Mouse (Mus musculus) intestine, embryonic 16.5 days (tissue): ENCODE measurements around the gene Gimap4. TPM values are rescaled to one million over a fixed set of nuclear protein-coding genes. Genes with fewer than 3 reads are reported as not detected.

Source experiments
- ATAC-seq: fragments of 200-750 bp; cut with Nextera tagmentation; 2 replicates; pipeline ENCODE4 v1.8.0; 2017; ENCODE audit warnings: moderate TSS enrichment, moderate library complexity
- H3K27ac ChIP-seq: fragments of 300-500 bp; sonication (generic); 2 replicates; pipeline ENCODE4 v1.5.1; 2014; ENCODE audit warnings: mild to moderate bottlenecking, low read length
- H3K27me3 ChIP-seq: fragments of 300-500 bp; sonication (generic); replicated peaks from 2 replicates; pipeline ENCODE4 v1.6.1; 2014; ENCODE audit warnings: low read length, control low read depth, mixed read lengths; ENCODE audit not compliant: control insufficient read depth, insufficient read depth
- H3K36me3 ChIP-seq: fragments of 300-500 bp; sonication (generic); 2 replicates; pipeline ENCODE4 v1.6.1; 2014; ENCODE audit warnings: low read length, control low read depth; ENCODE audit not compliant: control insufficient read depth, insufficient read depth
- H3K4me1 ChIP-seq: fragments of 300-500 bp; sonication (generic); 2 replicates; pipeline ENCODE4 v1.6.1; 2014; ENCODE audit warnings: low read length, control low read depth, mixed read lengths; ENCODE audit not compliant: control insufficient read depth, insufficient read depth
- H3K4me2 ChIP-seq: fragments of 300-500 bp; sonication (generic); 2 replicates; pipeline ENCODE4 v1.6.1; 2014; ENCODE audit warnings: low read depth, low read length, control low read depth
- H3K4me3 ChIP-seq: fragments of 300-500 bp; sonication (generic); 2 replicates; pipeline ENCODE4 v1.5.1; 2014; ENCODE audit warnings: mild to moderate bottlenecking, low read length
- H3K9ac ChIP-seq: fragments of 300-500 bp; sonication (generic); 2 replicates; pipeline ENCODE4 v1.6.1; 2014; ENCODE audit warnings: low read depth, low read length
- H3K9me3 ChIP-seq: fragments of 300-500 bp; sonication (generic); 2 replicates; pipeline ENCODE4 v1.6.1; 2016; ENCODE audit warnings: low read length, control low read depth; ENCODE audit not compliant: control insufficient read depth
- WGBS: fragments of 180-500 bp; shearing (Covaris S2); extraction: QIAGEN DNeasy Blood & Tissue Kit; methylation state at CpG from one replicate; pipeline ENCODE4 v1.1.7; 2014; 5-methylcytosine and 5-hydroxymethylcytosine counted together
- polyA plus RNA-seq: library from polyadenylated mRNA; unstranded; fragments of >200 nt; fragmentation: Nextera tagmentation; extraction: Ambion mirVana; gene quantifications from 2 replicates; pipeline ENCODE4 v1.2.1, GENCODE M21; 2015

Gimap4 gene
- polyA plus RNA-seq, 1 experiment from 2014 or later, result 23.2 TPM

GRCm38 (mm10) chr6:48674291-48675058 lies 9.9 kb upstream of the Gimap4 start:
- H3K4me2 ChIP-seq, result no peak overlapping the region
- H3K9me3 ChIP-seq, result no peaks in the 10 kb centered on the region
- H3K27ac ChIP-seq, result no peak overlapping the region
- H3K9ac ChIP-seq, result no peak overlapping the region
- WGBS, result 85% methylated on average over 9 of the region's 9 CpGs
- no peak overlapping the region for H3K4me3 ChIP-seq
- H3K27me3 ChIP-seq, result no peaks in the 10 kb centered on the region
- H3K4me1 ChIP-seq, result peaks cover 3% of the 10 kb centered on the region; the same call in 1 of the 2 replicates
- no peaks in the 10 kb centered on the region for H3K36me3 ChIP-seq
- ATAC-seq, result 0 out of 2 replicates have a peak, but pooled peaks have one; percentile 21

- H3K9me3 ChIP-seq, result no peaks in the 10 kb centered on the region
- H3K4me3 ChIP-seq, result peak overlapping the region; percentile 47
- peaks cover 3% of the 10 kb centered on the region; the same call in 1 of the 2 replicates for H3K4me1 ChIP-seq
- peak overlapping the region; percentile 72 for H3K27ac ChIP-seq
- no peaks in the 10 kb centered on the region for H3K36me3 ChIP-seq
- 38% methylated on average over 10 of the region's 10 CpGs for WGBS
- no peak; the same call in 1 of the 2 replicates for ATAC-seq
- H3K9ac ChIP-seq, result peak overlapping the region; percentile 59
- H3K27me3 ChIP-seq, result no peaks in the 10 kb centered on the region
- H3K4me2 ChIP-seq, result peak overlapping the region; percentile 56
Measured at GRCm38 (mm10) chr6:48675400-48675930, 8.9 kb upstream of the Gimap4 start.

GRCm38 (mm10) chr6:48675931-48676859 lies 8.2 kb upstream of the Gimap4 start, which contains the start of gene Gimap9:
TSS of gene Gimap9 (plus strand) at chr6:48676129.
- 21% methylated on average over 13 of the region's 13 CpGs for WGBS
- Histone ChIP-seq H3K4me2 (peak within 1 kb of the TSS; percentile 56), H3K36me3 (no peaks in the 10 kb centered on the region), H3K9ac (peak within 1 kb of the TSS; percentile 59), H3K9me3 (no peaks in the 10 kb centered on the region), H3K27me3 (no peaks in the 10 kb centered on the region), H3K4me3 (peak within 1 kb of the TSS; percentile 47), H3K27ac (peak within 1 kb of the TSS; percentile 72), H3K4me1 (peaks cover 3% of the 10 kb centered on the region; the same call in 1 of the 2 replicates)
- peak; percentile 81 for ATAC-seq

- Histone ChIP-seq H3K27me3 (no peaks in the 10 kb centered on the region), H3K9ac (no peak overlapping the region), H3K9me3 (no peaks in the 10 kb centered on the region), H3K4me3 (peak overlapping the region; percentile 47; the same call in 1 of the 2 replicates), H3K4me2 (peak overlapping the region; percentile 56; the same call in 1 of the 2 replicates), H3K36me3 (no peaks in the 10 kb centered on the region), H3K27ac (no peak overlapping the region), H3K4me1 (peaks cover 3% of the 10 kb centered on the region; the same call in 1 of the 2 replicates)
- ATAC-seq, result no peak
- 80% methylated on average over 5 of the region's 5 CpGs for WGBS
Measured at GRCm38 (mm10) chr6:48676860-48677415, 7.4 kb upstream of the Gimap4 start.

- Histone ChIP-seq H3K4me1 (peaks cover 3% of the 10 kb centered on the region; the same call in 1 of the 2 replicates), H3K4me2 (no peak overlapping the region), H3K9me3 (no peaks in the 10 kb centered on the region), H3K27ac (no peak overlapping the region), H3K9ac (no peak overlapping the region), H3K27me3 (no peaks in the 10 kb centered on the region), H3K4me3 (no peak overlapping the region), H3K36me3 (no peaks in the 10 kb centered on the region)
- 92% methylated on average over 17 of the region's 17 CpGs for WGBS
- ATAC-seq, result no peak
Measured at GRCm38 (mm10) chr6:48677492-48678345, 6.6 kb upstream of the Gimap4 start.

- H3K27me3 ChIP-seq, result no peaks in the 10 kb centered on the region
- ATAC-seq, result no peak
- H3K4me3 ChIP-seq, result no peak overlapping the region
- 72% methylated on average over 4 of the region's 4 CpGs for WGBS
- H3K27ac ChIP-seq, result no peak overlapping the region
- H3K4me1 ChIP-seq, result peaks cover 3% of the 10 kb centered on the region; the same call in 1 of the 2 replicates
- H3K9ac ChIP-seq, result no peak overlapping the region
- no peaks in the 10 kb centered on the region for H3K9me3 ChIP-seq
- H3K4me2 ChIP-seq, result no peak overlapping the region
- H3K36me3 ChIP-seq, result no peaks in the 10 kb centered on the region
Measured at GRCm38 (mm10) chr6:48678391-48678790, 6.0 kb upstream of the Gimap4 start.

GRCm38 (mm10) chr6:48679701-48680100 lies 4.6 kb upstream of the Gimap4 start:
- Histone ChIP-seq H3K9ac (no peak overlapping the region), H3K27me3 (no peaks in the 10 kb centered on the region), H3K4me2 (no peak overlapping the region), H3K27ac (no peak overlapping the region), H3K9me3 (no peaks in the 10 kb centered on the region), H3K36me3 (no peaks in the 10 kb centered on the region), H3K4me1 (peaks cover 3% of the 10 kb centered on the region; the same call in 1 of the 2 replicates), H3K4me3 (no peak overlapping the region)
- no peak for ATAC-seq
- WGBS, result 83% methylated on average over 6 of the region's 6 CpGs

GRCm38 (mm10) chr6:48680421-48680820 lies 3.9 kb upstream of the Gimap4 start:
- no peaks in the 10 kb centered on the region for H3K4me1 ChIP-seq
- H3K27ac ChIP-seq, result no peak overlapping the region
- no peak for ATAC-seq
- H3K4me2 ChIP-seq, result no peak overlapping the region
- H3K36me3 ChIP-seq, result no peaks in the 10 kb centered on the region
- WGBS, result 79% methylated on average over 5 of the region's 5 CpGs
- H3K9me3 ChIP-seq, result no peaks in the 10 kb centered on the region
- H3K9ac ChIP-seq, result no peak overlapping the region
- no peaks in the 10 kb centered on the region for H3K27me3 ChIP-seq
- H3K4me3 ChIP-seq, result no peak overlapping the region
